Mouse (Mus musculus) forebrain, embryonic 16.5 days (tissue): ENCODE measurements at regions not wholly inside any gene's neighbourhood (a gene's known extent, or its start where the extent isn't known, plus 50 kb on each side); places are given as distances from the start of the nearest gene placed in this dataset.

Experiments used
- ATAC-seq: fragments of 200-750 bp; cut with Nextera tagmentation; 2 replicates; pipeline ENCODE4 v1.8.0; 2017; ENCODE audit warnings: mild to moderate bottlenecking, moderate library complexity
- H3K27ac ChIP-seq: fragments of 300-500 bp; sonication (generic); 2 replicates; pipeline ENCODE4 v1.5.1; 2014; ENCODE audit warnings: low read length, control low read depth
- H3K27me3 ChIP-seq: fragments of 300-500 bp; sonication (generic); replicated peaks from 2 replicates; pipeline ENCODE4 v1.6.1; 2014; ENCODE audit warnings: low read length; ENCODE audit not compliant: control insufficient read depth, insufficient read depth
- H3K36me3 ChIP-seq: fragments of 300-500 bp; sonication (generic); 2 replicates; pipeline ENCODE4 v1.6.1; 2014; ENCODE audit not compliant: control insufficient read depth, insufficient read depth
- H3K4me1 ChIP-seq: fragments of 300-500 bp; sonication (generic); replicated peaks from 2 replicates; pipeline ENCODE4 v1.6.1; 2014; ENCODE audit warnings: low read length; ENCODE audit not compliant: control insufficient read depth, insufficient read depth
- H3K4me2 ChIP-seq: fragments of 300-500 bp; sonication (generic); 2 replicates; pipeline ENCODE4 v1.6.1; 2014; ENCODE audit warnings: mild to moderate bottlenecking, low read length, control low read depth
- H3K4me3 ChIP-seq: fragments of 300-500 bp; sonication (generic); replicated peaks from 2 replicates; pipeline ENCODE4 v1.5.1; 2014; ENCODE audit warnings: mild to moderate bottlenecking, low read length, control low read depth
- H3K9ac ChIP-seq: fragments of 300-500 bp; sonication (generic); replicated peaks from 2 replicates; pipeline ENCODE4 v1.6.1; 2014; ENCODE audit warnings: low read depth, low read length, control low read depth
- H3K9me3 ChIP-seq: fragments of 300-500 bp; sonication (generic); 2 replicates; pipeline ENCODE4 v1.6.1; 2016; ENCODE audit warnings: low read length; ENCODE audit not compliant: control insufficient read depth
- WGBS: fragments of 180-500 bp; shearing (Covaris S2); extraction: QIAGEN DNeasy Blood & Tissue Kit; methylation state at CpG from one replicate; pipeline ENCODE4 v1.1.7; 2014; 5-methylcytosine and 5-hydroxymethylcytosine counted together

GRCm38 (mm10) chr13:45130516-45131249 lies 52.2 kb downstream of the Gm9817 start:
- no peaks in the 10 kb centered on the region for H3K4me1 ChIP-seq
- ATAC-seq = no peak
- H3K4me2 ChIP-seq = no peak overlapping the region
- no peak overlapping the region for H3K4me3 ChIP-seq
- no peak overlapping the region for H3K9ac ChIP-seq
- no peak overlapping the region for H3K27ac ChIP-seq
- H3K36me3 ChIP-seq = no peaks in the 10 kb centered on the region
- no peaks in the 10 kb centered on the region for H3K27me3 ChIP-seq
- WGBS = 92% methylated on average over 4 of the region's 4 CpGs
- H3K9me3 ChIP-seq = no peaks in the 10 kb centered on the region

- Histone ChIP-seq H3K4me2 (no peak overlapping the region), H3K27ac (no peak overlapping the region), H3K9me3 (no peaks in the 10 kb centered on the region), H3K4me3 (no peak overlapping the region), H3K27me3 (no peaks in the 10 kb centered on the region), H3K4me1 (no peaks in the 10 kb centered on the region), H3K36me3 (no peaks in the 10 kb centered on the region), H3K9ac (no peak overlapping the region)
- ATAC-seq = no peak
- 78% methylated on average over 2 of the region's 2 CpGs for WGBS
These were observed 62.1 kb downstream of the Gm9817 start for GRCm38 (mm10) chr13:45140616-45141015.

GRCm38 (mm10) chr13:45145129-45145528 lies 66.6 kb downstream of the Gm9817 start:
- no peaks in the 10 kb centered on the region for H3K9me3 ChIP-seq

GRCm38 (mm10) chr13:45156223-45156622 lies 77.7 kb downstream of the Gm9817 start:
- no peak for ATAC-seq

More at GRCm38 (mm10) chr13:45145129-45145528, 66.6 kb downstream of the Gm9817 start:
- peak; percentile 63; the same call in 1 of the 2 replicates for ATAC-seq
- no peak overlapping the region for H3K4me3 ChIP-seq
- WGBS = 74% methylated on average over 6 of the region's 6 CpGs
- H3K27ac ChIP-seq = no peak overlapping the region
- H3K4me2 ChIP-seq = no peak overlapping the region
- H3K9ac ChIP-seq = no peak overlapping the region
- H3K27me3 ChIP-seq = no peaks in the 10 kb centered on the region
- no peaks in the 10 kb centered on the region for H3K36me3 ChIP-seq
- no peaks in the 10 kb centered on the region; the same call in 1 of the 2 replicates for H3K4me1 ChIP-seq

GRCm38 (mm10) chr13:45156982-45157381 lies 78.5 kb downstream of the Gm9817 start:
- H3K9ac ChIP-seq = no peak overlapping the region
- H3K4me3 ChIP-seq = no peak overlapping the region
- H3K36me3 ChIP-seq = no peaks in the 10 kb centered on the region
- WGBS = 90% methylated on average over 2 of the region's 2 CpGs
- no peak for ATAC-seq
- H3K27ac ChIP-seq = no peak overlapping the region
- no peaks in the 10 kb centered on the region for H3K27me3 ChIP-seq
- H3K4me1 ChIP-seq = no peaks in the 10 kb centered on the region
- no peaks in the 10 kb centered on the region for H3K9me3 ChIP-seq
- no peak overlapping the region for H3K4me2 ChIP-seq

More at GRCm38 (mm10) chr13:45156223-45156622, 77.7 kb downstream of the Gm9817 start:
- no peak overlapping the region for H3K4me3 ChIP-seq
- 59% methylated on average over 3 of the region's 3 CpGs for WGBS
- H3K27me3 ChIP-seq = no peaks in the 10 kb centered on the region
- no peaks in the 10 kb centered on the region for H3K36me3 ChIP-seq
- no peak overlapping the region for H3K27ac ChIP-seq
- no peaks in the 10 kb centered on the region for H3K4me1 ChIP-seq
- no peak overlapping the region for H3K9ac ChIP-seq
- no peak overlapping the region for H3K4me2 ChIP-seq
- no peaks in the 10 kb centered on the region for H3K9me3 ChIP-seq

GRCm38 (mm10) chr13:45160281-45160680 lies 81.8 kb downstream of the Gm9817 start:
- no peaks in the 10 kb centered on the region for H3K4me1 ChIP-seq
- no peaks in the 10 kb centered on the region for H3K36me3 ChIP-seq
- WGBS = 94% methylated on average over 5 of the region's 5 CpGs
- H3K27ac ChIP-seq = no peak overlapping the region
- H3K4me3 ChIP-seq = no peak overlapping the region
- no peak overlapping the region for H3K4me2 ChIP-seq
- no peak for ATAC-seq
- H3K9ac ChIP-seq = no peak overlapping the region
- no peaks in the 10 kb centered on the region for H3K27me3 ChIP-seq
- H3K9me3 ChIP-seq = no peaks in the 10 kb centered on the region

- no peak overlapping the region for H3K27ac ChIP-seq
- H3K36me3 ChIP-seq = no peaks in the 10 kb centered on the region
- no peak overlapping the region for H3K4me3 ChIP-seq
- H3K4me2 ChIP-seq = no peak overlapping the region
- H3K4me1 ChIP-seq = no peaks in the 10 kb centered on the region
- 42% methylated on average over 6 of the region's 6 CpGs for WGBS
- H3K27me3 ChIP-seq = no peaks in the 10 kb centered on the region
- ATAC-seq = no peak
- no peaks in the 10 kb centered on the region for H3K9me3 ChIP-seq
- H3K9ac ChIP-seq = no peak overlapping the region
These were observed 85.7 kb downstream of the Gm9817 start for GRCm38 (mm10) chr13:45164001-45164778.

GRCm38 (mm10) chr13:45165159-45165558 lies 86.7 kb downstream of the Gm9817 start:
- H3K4me3 ChIP-seq = no peak overlapping the region
- H3K4me1 ChIP-seq = no peaks in the 10 kb centered on the region
- no peak overlapping the region for H3K27ac ChIP-seq
- no peak overlapping the region for H3K9ac ChIP-seq
- ATAC-seq = no peak
- H3K36me3 ChIP-seq = no peaks in the 10 kb centered on the region
- no peaks in the 10 kb centered on the region for H3K9me3 ChIP-seq
- WGBS = 91% methylated on average over 3 of the region's 3 CpGs
- no peak overlapping the region for H3K4me2 ChIP-seq
- H3K27me3 ChIP-seq = no peaks in the 10 kb centered on the region

- ATAC-seq = no peak
- no peaks in the 10 kb centered on the region for H3K36me3 ChIP-seq
- no peak overlapping the region for H3K27ac ChIP-seq
- H3K27me3 ChIP-seq = no peaks in the 10 kb centered on the region
- H3K4me1 ChIP-seq = no peaks in the 10 kb centered on the region
- H3K4me2 ChIP-seq = no peak overlapping the region
- no peak overlapping the region for H3K9ac ChIP-seq
- no peak overlapping the region for H3K4me3 ChIP-seq
- peaks cover 8% of the 10 kb centered on the region; the same call in 1 of the 2 replicates for H3K9me3 ChIP-seq
These were observed 91.2 kb downstream of the Gm9817 start for GRCm38 (mm10) chr13:45169716-45170115.
